Mouse (Mus musculus) kidney, postnatal 0 days (tissue): ENCODE results near the gene Rhobtb3. TPM values are rescaled to one million over a fixed set of nuclear protein-coding genes. Genes with fewer than 3 reads are reported as not detected.

Experiments
- ATAC-seq: fragments of 200-750 bp; cut with Nextera tagmentation; replicated peaks from 2 replicates; pipeline ENCODE4 v1.8.0; 2017; ENCODE audit warnings: low read depth, moderate number of reproducible peaks, moderate TSS enrichment, moderate library complexity; ENCODE audit not compliant: low FRiP score
- DNase-seq: peaks from one replicate; pipeline ENCODE4 v3.0.0-alpha.2; 2016; ENCODE audit warnings: low spot score
- H3K27ac ChIP-seq: fragments of 300-500 bp; sonication (generic); 2 replicates; pipeline ENCODE4 v1.5.1; 2014; ENCODE audit warnings: mild to moderate bottlenecking
- H3K27me3 ChIP-seq: fragments of 300-500 bp; sonication (generic); 2 replicates; pipeline ENCODE4 v1.6.1; 2014; ENCODE audit warnings: low read length, mixed read lengths; ENCODE audit not compliant: insufficient read depth
- H3K36me3 ChIP-seq: fragments of 300-500 bp; sonication (generic); 2 replicates; pipeline ENCODE4 v1.6.1; 2014; ENCODE audit warnings: low read length, mixed read lengths; ENCODE audit not compliant: insufficient read depth
- H3K4me1 ChIP-seq: fragments of 300-500 bp; sonication (generic); replicated peaks from 2 replicates; pipeline ENCODE4 v1.6.1; 2014; ENCODE audit warnings: antibody characterized with exemption, low read length, mixed read lengths; ENCODE audit not compliant: insufficient read depth
- H3K4me2 ChIP-seq: fragments of 300-500 bp; sonication (generic); 2 replicates; pipeline ENCODE4 v1.6.1; 2014; ENCODE audit warnings: mild to moderate bottlenecking, low read length, moderate library complexity, mixed read lengths
- H3K4me3 ChIP-seq: fragments of 300-500 bp; sonication (generic); replicated peaks from 2 replicates; pipeline ENCODE4 v1.5.1; 2014; ENCODE audit warnings: low read depth, low read length
- H3K9ac ChIP-seq: fragments of 300-500 bp; sonication (generic); 2 replicates; pipeline ENCODE4 v1.6.1; 2014; ENCODE audit warnings: low read depth, low read length
- H3K9me3 ChIP-seq: fragments of 300-500 bp; sonication (generic); replicated peaks from 2 replicates; pipeline ENCODE4 v1.6.1; 2016; ENCODE audit warnings: low read length, inconsistent platforms, mixed read lengths
- CTCF ChIP-seq: IDR thresholded peaks from 2 replicates; pipeline ENCODE4 v1.5.1; 2016; ENCODE audit warnings: antibody characterized with exemption, low read depth, mild to moderate bottlenecking, moderate library complexity
- WGBS: fragments of 180-500 bp; shearing (Covaris S2); extraction: QIAGEN DNeasy Blood & Tissue Kit; methylation state at CpG from one replicate; pipeline ENCODE4 v1.1.7; 2014; 5-methylcytosine and 5-hydroxymethylcytosine counted together
- polyA plus RNA-seq: library from polyadenylated mRNA; unstranded; fragments of >200 nt; fragmentation: Nextera tagmentation; extraction: Ambion mirVana; gene quantifications from 2 replicates; pipeline ENCODE4 v1.2.1, GENCODE M21; 2015

Rhobtb3 gene
- polyA plus RNA-seq, 1 experiment from 2014 or later, result 27.6 TPM

- Histone ChIP-seq H3K9me3 (no peaks in the 10 kb centered on the region), H3K4me1 (peaks cover 9% of the 10 kb centered on the region), H3K27ac (no peak overlapping the region), H3K27me3 (no peaks in the 10 kb centered on the region), H3K4me3 (no peak overlapping the region), H3K9ac (no peak overlapping the region), H3K36me3 (no peaks in the 10 kb centered on the region), H3K4me2 (no peak overlapping the region)
- TF ChIP-seq CTCF, result no peak
- ATAC-seq (no peak), DNase-seq (no peak)
- WGBS, result 91% methylated on average over 4 of the region's 4 CpGs
Observed at GRCm38 (mm10) chr13:75838506-75838905, 105.2 kb downstream of the Rhobtb3 start.

- H3K27ac ChIP-seq, result no peak overlapping the region
- H3K9ac ChIP-seq, result no peak overlapping the region
- no peak for TF ChIP-seq CTCF
- H3K9me3 ChIP-seq, result no peaks in the 10 kb centered on the region
- WGBS, result 70% methylated on average over 2 of the region's 2 CpGs
- no peak overlapping the region for H3K4me2 ChIP-seq
- ATAC-seq (no peak), DNase-seq (no peak)
- H3K4me3 ChIP-seq, result no peak overlapping the region
- no peaks in the 10 kb centered on the region; the same call in 1 of the 2 replicates for H3K4me1 ChIP-seq
- no peaks in the 10 kb centered on the region for H3K27me3 ChIP-seq
- no peaks in the 10 kb centered on the region for H3K36me3 ChIP-seq
Observed at GRCm38 (mm10) chr13:75835461-75835860, 108.3 kb downstream of the Rhobtb3 start.

- peak; percentile 46 for DNase-seq
- ATAC-seq, result no peak
- H3K9ac ChIP-seq, result no peak overlapping the region
Observed at GRCm38 (mm10) chr13:75833499-75833898, 110.2 kb downstream of the Rhobtb3 start.

GRCm38 (mm10) chr13:75832697-75833096 lies 111.0 kb downstream of the Rhobtb3 start:
- no peak for TF ChIP-seq CTCF
- Histone ChIP-seq H3K27ac (no peak overlapping the region), H3K4me3 (no peak overlapping the region), H3K9ac (no peak overlapping the region), H3K27me3 (no peaks in the 10 kb centered on the region), H3K9me3 (no peaks in the 10 kb centered on the region), H3K36me3 (no peaks in the 10 kb centered on the region), H3K4me2 (no peak overlapping the region), H3K4me1 (no peaks in the 10 kb centered on the region)
- no peak for DNase-seq
- ATAC-seq, result no peak

More at GRCm38 (mm10) chr13:75833499-75833898, 110.2 kb downstream of the Rhobtb3 start:
- Histone ChIP-seq H3K27me3 (no peaks in the 10 kb centered on the region), H3K36me3 (no peaks in the 10 kb centered on the region), H3K4me2 (no peak overlapping the region), H3K4me3 (no peak overlapping the region), H3K9me3 (no peaks in the 10 kb centered on the region), H3K27ac (no peak overlapping the region), H3K4me1 (no peaks in the 10 kb centered on the region)
- no peak for TF ChIP-seq CTCF

GRCm38 (mm10) chr13:75831710-75832109 lies 112.0 kb downstream of the Rhobtb3 start:
- no peak overlapping the region for H3K27ac ChIP-seq
- TF ChIP-seq CTCF, result no peak
- WGBS, result 76% methylated on average over 6 of the region's 6 CpGs
- DNase-seq (no peak), ATAC-seq (no peak)
- H3K4me2 ChIP-seq, result no peak overlapping the region
- no peaks in the 10 kb centered on the region for H3K27me3 ChIP-seq
- H3K4me3 ChIP-seq, result no peak overlapping the region
- H3K4me1 ChIP-seq, result no peaks in the 10 kb centered on the region
- no peak overlapping the region for H3K9ac ChIP-seq
- H3K36me3 ChIP-seq, result no peaks in the 10 kb centered on the region
- H3K9me3 ChIP-seq, result no peaks in the 10 kb centered on the region

- H3K4me1 ChIP-seq, result no peaks in the 10 kb centered on the region
- no peaks in the 10 kb centered on the region for H3K36me3 ChIP-seq
- DNase-seq (no peak), ATAC-seq (no peak)
- WGBS, result 91% methylated on average over 1 of the region's 1 CpGs
- no peak overlapping the region for H3K4me2 ChIP-seq
- TF ChIP-seq CTCF, result no peak
- no peak overlapping the region for H3K4me3 ChIP-seq
- H3K27me3 ChIP-seq, result no peaks in the 10 kb centered on the region
- H3K27ac ChIP-seq, result no peak overlapping the region
- no peak overlapping the region for H3K9ac ChIP-seq
- H3K9me3 ChIP-seq, result no peaks in the 10 kb centered on the region
Observed at GRCm38 (mm10) chr13:75830708-75831107, 113.0 kb downstream of the Rhobtb3 start.

GRCm38 (mm10) chr13:75825388-75825787 lies 118.3 kb downstream of the Rhobtb3 start:
- H3K4me3 ChIP-seq, result no peak overlapping the region
- no peak overlapping the region for H3K4me2 ChIP-seq
- H3K36me3 ChIP-seq, result no peaks in the 10 kb centered on the region
- ATAC-seq (no peak), DNase-seq (no peak)
- no peak overlapping the region for H3K9ac ChIP-seq
- no peaks in the 10 kb centered on the region for H3K4me1 ChIP-seq
- 93% methylated on average over 1 of the region's 1 CpGs for WGBS
- TF ChIP-seq CTCF, result no peak
- no peaks in the 10 kb centered on the region for H3K9me3 ChIP-seq
- H3K27me3 ChIP-seq, result no peaks in the 10 kb centered on the region
- H3K27ac ChIP-seq, result no peak overlapping the region
